Mouse (Mus musculus) stomach, embryonic 15.5 days (tissue): ENCODE results near the gene Nsmf. TPM values are rescaled to one million over a fixed set of nuclear protein-coding genes. Genes with fewer than 3 reads are reported as not detected.

ENCODE experiments used
- ATAC-seq: fragments of 200-750 bp; cut with Nextera tagmentation; 2 replicates; pipeline ENCODE4 v1.8.0; 2017; ENCODE audit warnings: low read depth, moderate number of reproducible peaks, moderate TSS enrichment; ENCODE audit not compliant: insufficient read depth, low FRiP score
- H3K27ac ChIP-seq: fragments of 300-500 bp; sonication (generic); 2 replicates; pipeline ENCODE4 v1.5.1; 2015; ENCODE audit warnings: mild to moderate bottlenecking, inconsistent platforms
- H3K27me3 ChIP-seq: fragments of 300-500 bp; sonication (generic); replicated peaks from 2 replicates; pipeline ENCODE4 v1.6.1; 2015; ENCODE audit warnings: inconsistent platforms
- H3K36me3 ChIP-seq: fragments of 300-500 bp; sonication (generic); 2 replicates; pipeline ENCODE4 v1.6.1; 2015; ENCODE audit warnings: inconsistent platforms
- H3K4me1 ChIP-seq: fragments of 300-500 bp; sonication (generic); 2 replicates; pipeline ENCODE4 v1.6.1; 2015; ENCODE audit warnings: inconsistent platforms
- H3K4me2 ChIP-seq: fragments of 300-500 bp; sonication (generic); 2 replicates; pipeline ENCODE4 v1.6.1; 2015; ENCODE audit warnings: mild to moderate bottlenecking, inconsistent platforms
- H3K4me3 ChIP-seq: fragments of 300-500 bp; sonication (generic); replicated peaks from 2 replicates; pipeline ENCODE4 v1.5.1; 2015; ENCODE audit warnings: inconsistent platforms
- H3K9ac ChIP-seq: fragments of 300-500 bp; sonication (generic); 2 replicates; pipeline ENCODE4 v1.6.1; 2015; ENCODE audit warnings: inconsistent platforms
- H3K9me3 ChIP-seq: fragments of 300-500 bp; sonication (generic); 2 replicates; pipeline ENCODE4 v1.6.1; 2016; ENCODE audit warnings: inconsistent platforms
- WGBS: fragments of 180-500 bp; shearing (Covaris S2); methylation state at CpG from one replicate; pipeline ENCODE4 v1.1.7; 2015; 5-methylcytosine and 5-hydroxymethylcytosine counted together
- polyA plus RNA-seq: library from polyadenylated mRNA; unstranded; fragments of >200 nt; fragmentation: Nextera tagmentation; extraction: Ambion mirVana; gene quantifications from 2 replicates; pipeline ENCODE4 v1.2.1, GENCODE M21; 2015

The Nsmf gene
- polyA plus RNA-seq, 1 experiment from 2014 or later, result 59.8 TPM

DNA sequence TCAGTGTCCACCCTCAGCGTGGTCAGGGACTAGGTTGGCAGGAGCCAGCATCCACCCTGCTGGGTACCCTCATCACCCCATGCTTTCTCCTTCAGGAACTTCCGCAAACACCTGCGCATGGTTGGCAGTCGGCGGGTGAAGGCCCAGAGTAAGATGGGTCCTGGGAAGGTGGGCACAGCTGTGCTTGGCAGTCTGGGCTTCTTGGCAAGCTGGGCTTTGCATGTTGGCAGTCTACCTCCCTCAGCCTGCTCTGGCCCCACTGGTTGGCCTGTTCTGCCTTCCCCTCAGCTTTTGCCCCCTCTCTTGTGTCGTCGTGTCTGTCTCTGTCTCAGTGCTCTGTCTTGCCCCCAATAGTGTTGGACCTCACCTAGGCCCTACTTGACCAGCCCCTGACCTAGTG is 4.8 kb downstream of the Nsmf start:
- Histone ChIP-seq H3K27me3 (no peaks in the 10 kb centered on the region), H3K4me1 (peaks cover 11% of the 10 kb centered on the region), H3K4me2 (no peak overlapping the region), H3K4me3 (no peak overlapping the region), H3K27ac (no peak overlapping the region), H3K9me3 (no peaks in the 10 kb centered on the region), H3K36me3 (peaks cover 26% of the 10 kb centered on the region), H3K9ac (no peak overlapping the region)
- WGBS, result 91% methylated on average over 7 of the region's 7 CpGs
- ATAC-seq, result no peak

GRCm38 (mm10) chr2:25063523-25063922 is 9.4 kb downstream of the Nsmf start:
- H3K27ac ChIP-seq, result no peak overlapping the region
- H3K4me3 ChIP-seq, result no peak overlapping the region
- H3K4me2 ChIP-seq, result no peak overlapping the region
- peaks cover 14% of the 10 kb centered on the region; the same call in 1 of the 2 replicates for H3K36me3 ChIP-seq
- no peak for ATAC-seq
- WGBS, result 87% methylated on average over 5 of the region's 5 CpGs
- no peaks in the 10 kb centered on the region for H3K27me3 ChIP-seq
- H3K9me3 ChIP-seq, result no peaks in the 10 kb centered on the region
- no peaks in the 10 kb centered on the region for H3K4me1 ChIP-seq
- H3K9ac ChIP-seq, result no peak overlapping the region

DNA sequence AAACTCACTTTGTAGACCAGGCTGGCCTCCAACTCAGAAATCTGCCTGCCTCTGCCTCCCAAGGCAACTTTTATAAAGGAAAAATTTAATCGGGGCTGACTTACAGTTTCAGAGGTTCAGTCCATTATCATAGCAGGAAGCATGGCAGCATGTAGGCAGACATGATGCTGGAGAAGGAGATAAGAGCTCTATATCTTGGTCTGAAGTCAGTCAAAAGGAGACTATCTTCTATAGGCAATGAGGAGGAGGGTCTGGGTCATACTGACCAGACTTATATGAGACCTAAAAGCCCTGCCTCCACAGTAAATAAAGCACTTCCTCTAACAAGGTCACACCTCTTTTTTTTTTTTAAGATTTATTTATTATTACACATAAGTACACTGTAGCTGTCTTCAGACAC is 10.1 kb downstream of the Nsmf start:
- H3K9me3 ChIP-seq, result no peaks in the 10 kb centered on the region
- peaks cover 14% of the 10 kb centered on the region; the same call in 1 of the 2 replicates for H3K36me3 ChIP-seq
- 85% methylated on average over 1 of the region's 1 CpGs for WGBS
- no peaks in the 10 kb centered on the region for H3K4me1 ChIP-seq
- no peak overlapping the region for H3K27ac ChIP-seq
- H3K4me3 ChIP-seq, result no peak overlapping the region
- no peak overlapping the region for H3K9ac ChIP-seq
- H3K27me3 ChIP-seq, result no peaks in the 10 kb centered on the region
- no peak overlapping the region for H3K4me2 ChIP-seq
- ATAC-seq, result no peak

- ATAC-seq, result no peak
- Histone ChIP-seq H3K9ac (no peak overlapping the region), H3K9me3 (no peaks in the 10 kb centered on the region), H3K4me3 (no peak overlapping the region), H3K4me1 (no peaks in the 10 kb centered on the region), H3K27ac (no peak overlapping the region), H3K27me3 (no peaks in the 10 kb centered on the region), H3K36me3 (0 out of 2 replicates have a peak, but pooled peaks cover 8% of the 10 kb centered on the region), H3K4me2 (no peak overlapping the region)
Measured at GRCm38 (mm10) chr2:25065537-25065936, 11.4 kb downstream of the Nsmf start.

DNA sequence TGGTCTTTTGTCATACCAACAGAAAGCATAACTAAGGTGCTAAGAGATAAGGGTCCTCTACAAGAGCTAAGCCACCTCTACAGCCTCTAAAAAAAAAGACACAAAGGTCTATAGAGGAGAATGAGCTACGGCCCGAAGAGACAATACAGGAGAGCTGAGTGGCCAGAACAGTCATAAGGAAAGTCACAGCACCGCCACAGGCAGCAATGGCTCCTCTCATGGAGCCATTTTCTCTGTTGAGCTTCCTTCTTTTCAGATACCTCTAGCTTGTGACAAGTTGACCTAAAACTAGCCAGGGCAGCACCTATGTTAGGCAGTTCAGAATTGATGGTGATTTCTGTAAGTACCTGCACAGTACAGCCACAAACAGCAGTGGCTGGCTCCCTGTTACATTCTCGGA is 12.4 kb downstream of the Nsmf start:
- no peak for ATAC-seq
- Histone ChIP-seq H3K9ac (no peak overlapping the region), H3K27ac (no peak overlapping the region), H3K4me1 (no peaks in the 10 kb centered on the region), H3K36me3 (0 out of 2 replicates have a peak, but pooled peaks cover 3% of the 10 kb centered on the region), H3K9me3 (no peaks in the 10 kb centered on the region), H3K4me3 (no peak overlapping the region), H3K4me2 (no peak overlapping the region), H3K27me3 (no peaks in the 10 kb centered on the region)
- 78% methylated on average over 4 of the region's 4 CpGs for WGBS

DNA sequence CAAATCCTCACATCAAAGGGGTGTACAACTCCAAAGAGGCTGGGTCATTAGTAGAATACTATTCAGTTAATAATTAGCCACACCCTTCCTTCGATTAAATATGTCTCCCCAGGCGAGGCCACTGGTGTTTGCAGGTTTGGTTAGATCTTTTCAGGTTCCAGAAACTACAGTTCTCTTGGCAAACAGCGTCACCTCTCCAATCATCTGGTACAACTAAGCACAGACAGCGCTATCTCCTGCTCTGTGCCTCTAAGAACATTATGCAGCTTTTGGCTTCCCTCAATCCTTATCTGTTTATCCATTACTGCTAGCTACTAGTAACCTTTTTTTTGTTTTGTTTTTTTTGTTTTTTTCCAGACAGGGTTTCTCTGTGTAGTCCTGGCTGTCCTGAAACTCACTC is 15.4 kb downstream of the Nsmf start:
- Histone ChIP-seq H3K9ac (no peak overlapping the region), H3K9me3 (no peaks in the 10 kb centered on the region), H3K27ac (no peak overlapping the region), H3K36me3 (no peaks in the 10 kb centered on the region), H3K4me3 (no peak overlapping the region), H3K27me3 (no peaks in the 10 kb centered on the region), H3K4me1 (no peaks in the 10 kb centered on the region), H3K4me2 (no peak overlapping the region)
- 67% methylated on average over 4 of the region's 4 CpGs for WGBS
- ATAC-seq, result no peak

DNA sequence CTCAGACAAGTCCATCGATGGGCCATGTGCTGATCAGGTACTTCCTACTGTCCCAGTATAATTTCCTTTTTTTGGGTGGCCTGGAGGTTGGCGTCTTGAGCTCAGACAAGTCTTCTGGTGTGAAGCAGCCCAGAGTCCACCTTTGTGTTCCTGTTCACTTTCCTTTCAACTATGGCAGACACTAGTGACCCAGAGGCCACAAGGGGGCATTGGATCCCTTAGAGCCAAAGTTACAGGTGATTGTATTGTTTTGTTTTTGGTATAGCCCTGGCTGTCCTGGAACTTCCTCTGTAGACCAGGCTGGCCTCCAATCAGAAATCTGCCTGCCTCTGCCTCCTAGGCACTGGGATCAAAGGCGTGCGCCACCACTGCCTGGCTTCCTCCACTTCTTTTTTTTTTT is 18.2 kb downstream of the Nsmf start:
- 87% methylated on average over 4 of the region's 4 CpGs for WGBS
- Histone ChIP-seq H3K27ac (no peak overlapping the region), H3K4me1 (no peaks in the 10 kb centered on the region), H3K9ac (no peak overlapping the region), H3K27me3 (no peaks in the 10 kb centered on the region), H3K9me3 (no peaks in the 10 kb centered on the region), H3K36me3 (no peaks in the 10 kb centered on the region), H3K4me3 (no peak overlapping the region), H3K4me2 (no peak overlapping the region)
- ATAC-seq, result no peak

DNA sequence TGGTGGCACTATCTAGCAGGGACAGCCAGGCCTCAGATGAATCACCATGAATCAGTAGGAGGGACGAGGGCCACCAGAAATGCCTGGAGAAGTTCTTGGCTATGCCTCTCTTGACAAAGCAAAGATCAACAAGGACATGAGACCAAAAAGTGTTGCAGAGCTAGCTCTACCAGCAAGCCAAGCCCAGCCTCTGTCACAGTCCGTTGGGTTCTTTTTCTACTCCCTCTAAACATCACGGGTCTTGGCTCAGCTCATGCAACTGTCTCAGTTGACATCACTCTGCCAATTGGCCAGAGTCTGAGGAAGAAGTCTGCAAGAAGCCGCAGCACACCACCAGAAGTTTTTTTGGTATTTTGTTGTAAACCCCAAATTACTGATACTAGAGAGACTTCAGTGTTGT is 21.4 kb downstream of the Nsmf start:
- Histone ChIP-seq H3K4me1 (no peaks in the 10 kb centered on the region), H3K27ac (no peak overlapping the region), H3K4me2 (no peak overlapping the region), H3K27me3 (no peaks in the 10 kb centered on the region), H3K9me3 (no peaks in the 10 kb centered on the region), H3K36me3 (no peaks in the 10 kb centered on the region), H3K4me3 (no peak overlapping the region), H3K9ac (no peak overlapping the region)
- 65% methylated on average over 4 of the region's 4 CpGs for WGBS
- no peak for ATAC-seq

- H3K4me1 ChIP-seq, result 0 out of 2 replicates have a peak, but pooled peaks cover 4% of the 10 kb centered on the region
- WGBS, result 73% methylated on average over 1 of the region's 1 CpGs
- ATAC-seq, result no peak
- no peak overlapping the region for H3K9ac ChIP-seq
- no peaks in the 10 kb centered on the region for H3K36me3 ChIP-seq
- H3K4me2 ChIP-seq, result no peak overlapping the region
- H3K27me3 ChIP-seq, result no peaks in the 10 kb centered on the region
- no peak overlapping the region for H3K27ac ChIP-seq
- no peaks in the 10 kb centered on the region for H3K9me3 ChIP-seq
- H3K4me3 ChIP-seq, result no peak overlapping the region
Measured at GRCm38 (mm10) chr2:25078967-25079366, 24.8 kb downstream of the Nsmf start.

DNA sequence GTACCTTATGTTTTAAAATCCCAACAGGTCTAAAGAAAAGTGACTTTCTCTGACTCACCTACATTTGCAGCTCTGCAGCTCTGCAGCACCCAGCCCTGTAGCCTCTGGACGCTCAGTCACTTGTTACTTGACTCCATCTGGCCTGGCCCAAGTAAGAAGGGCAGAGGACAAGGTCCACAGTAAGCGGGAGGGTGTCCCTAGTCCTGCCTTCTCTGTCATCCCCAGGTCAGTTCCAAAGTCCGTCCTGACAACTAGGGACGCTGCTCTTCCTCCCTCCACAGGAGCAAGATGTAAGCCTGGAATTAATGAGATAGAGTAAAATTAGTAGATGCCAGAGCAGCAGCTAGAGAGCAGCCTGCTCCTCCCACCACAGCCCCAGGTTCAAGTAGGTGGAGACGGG is 25.9 kb downstream of the Nsmf start, which contains the start of gene Entpd8:
Gene Entpd8, plus strand, starts transcription at position 229 of the 400 bp plus-strand sequence.
- Histone ChIP-seq H3K9ac (no peak within 1 kb of the TSS), H3K27me3 (no peaks in the 10 kb centered on the region), H3K27ac (peak within 1 kb of the TSS; percentile 46; the same call in 1 of the 2 replicates), H3K4me2 (no peak within 1 kb of the TSS), H3K9me3 (no peaks in the 10 kb centered on the region), H3K36me3 (no peaks in the 10 kb centered on the region), H3K4me1 (0 out of 2 replicates have a peak, but pooled peaks cover 4% of the 10 kb centered on the region), H3K4me3 (no peak within 1 kb of the TSS)
- WGBS, result 50% methylated on average over 5 of the region's 5 CpGs
- peak; percentile 35; the same call in 1 of the 2 replicates for ATAC-seq

DNA sequence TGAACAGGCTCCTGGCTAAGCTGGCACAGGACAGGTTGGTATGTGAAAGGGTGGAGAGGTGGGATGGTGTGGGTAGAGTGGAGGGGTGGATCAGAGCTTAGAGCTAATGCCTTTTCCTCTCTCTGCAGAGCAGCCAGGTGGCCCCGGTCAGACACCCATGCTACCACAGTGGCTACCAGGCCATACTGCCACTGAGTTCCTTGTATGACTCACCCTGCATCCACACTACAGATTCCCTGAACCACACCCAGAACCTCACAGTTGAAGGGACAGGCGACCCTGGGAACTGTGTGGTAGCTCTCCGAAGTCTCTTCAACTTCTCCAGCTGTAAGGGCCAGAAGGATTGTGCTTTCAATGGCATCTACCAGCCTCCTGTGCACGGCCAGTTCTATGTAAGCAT is 29.5 kb downstream of the Nsmf start:
- peak; percentile 51 for ATAC-seq
- H3K36me3 ChIP-seq, result no peaks in the 10 kb centered on the region
- 0 out of 2 replicates have a peak, but pooled peaks cover 4% of the 10 kb centered on the region for H3K4me1 ChIP-seq
- H3K4me2 ChIP-seq, result no peak overlapping the region
- H3K27ac ChIP-seq, result no peak overlapping the region
- no peaks in the 10 kb centered on the region for H3K9me3 ChIP-seq
- 77% methylated on average over 4 of the region's 4 CpGs for WGBS
- no peak overlapping the region for H3K9ac ChIP-seq
- H3K4me3 ChIP-seq, result no peak overlapping the region
- no peaks in the 10 kb centered on the region for H3K27me3 ChIP-seq

- no peaks in the 10 kb centered on the region for H3K9me3 ChIP-seq
- H3K4me1 ChIP-seq, result 0 out of 2 replicates have a peak, but pooled peaks cover 4% of the 10 kb centered on the region
- no peak for ATAC-seq
- no peak overlapping the region for H3K9ac ChIP-seq
- no peak overlapping the region for H3K4me2 ChIP-seq
- no peaks in the 10 kb centered on the region for H3K36me3 ChIP-seq
- H3K27ac ChIP-seq, result no peak overlapping the region
- H3K27me3 ChIP-seq, result no peaks in the 10 kb centered on the region
- WGBS, result 87% methylated on average over 5 of the region's 5 CpGs
- no peak overlapping the region for H3K4me3 ChIP-seq
Measured at GRCm38 (mm10) chr2:25085571-25085970, 31.4 kb downstream of the Nsmf start.

DNA sequence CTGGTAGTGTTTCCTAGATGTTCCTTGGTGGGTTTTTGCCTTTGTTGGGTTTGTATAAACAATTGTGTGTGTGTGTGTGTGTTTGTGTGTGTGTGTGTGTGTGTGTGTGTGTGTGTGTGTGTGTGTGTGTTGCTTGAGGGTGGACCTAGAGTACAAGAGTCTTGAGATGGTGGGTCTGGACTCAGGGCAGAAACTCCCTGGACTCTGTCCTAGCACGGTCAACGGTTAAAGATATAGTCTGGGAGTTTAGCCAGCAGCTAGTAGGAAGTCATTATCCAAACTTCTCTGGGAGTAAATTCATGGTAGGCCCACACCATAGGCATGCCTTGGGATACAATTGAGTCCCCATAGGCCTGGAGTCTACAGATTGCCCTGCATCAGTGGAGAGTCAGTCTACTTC is 33.7 kb downstream of the Nsmf start:
- H3K9ac ChIP-seq, result no peak overlapping the region
- no peak for ATAC-seq
- H3K27me3 ChIP-seq, result no peaks in the 10 kb centered on the region
- WGBS, result 92% methylated on average over 2 of the region's 2 CpGs
- H3K36me3 ChIP-seq, result no peaks in the 10 kb centered on the region
- no peak overlapping the region for H3K4me3 ChIP-seq
- H3K4me1 ChIP-seq, result 0 out of 2 replicates have a peak, but pooled peaks cover 4% of the 10 kb centered on the region
- H3K9me3 ChIP-seq, result no peaks in the 10 kb centered on the region
- H3K27ac ChIP-seq, result no peak overlapping the region
- H3K4me2 ChIP-seq, result no peak overlapping the region
